18 mouse cellular contexts compared by ENCODE assay signal in the genomic region with DNA sequence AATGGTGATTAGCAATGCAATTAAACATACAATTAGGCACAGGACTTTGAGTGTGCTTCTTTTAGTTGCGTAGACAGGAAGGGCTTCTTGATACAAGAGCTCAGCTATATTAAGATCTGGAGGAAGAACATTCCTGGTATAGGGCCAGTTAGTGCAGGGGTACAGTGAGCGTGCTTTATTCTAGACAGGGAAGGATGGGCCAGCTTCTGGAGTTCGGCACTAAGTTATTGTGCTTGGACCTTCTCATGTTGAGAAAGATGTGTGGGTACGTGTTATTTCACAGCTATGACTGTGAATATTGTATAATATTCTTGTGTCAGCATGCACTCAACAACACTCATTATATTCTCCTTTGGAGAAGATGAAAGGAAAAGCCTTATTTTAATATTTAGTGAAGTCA. TPM values are rescaled to one million over a fixed set of nuclear protein-coding genes. Genes with fewer than 3 reads are reported as not detected.
A peak's percentile ranks its signal among the peaks of the same experiment; 100 is the strongest.
DNase-seq lines count a peak whose midpoint lies in the region; ATAC-seq lines count a peak whose summit lies in the region.
"Had no signal": no experiment of that assay in that cellular context is flagged by ENCODE, and none has a peak within 500 bp of the region (broad histone marks: within the 10 kb centered on the region; RNA-seq: fewer than 3 reads in every experiment).

No protein-coding gene starts in this region.

- H3K27me3 ChIP-seq in intestine, embryonic 14.5 days (replicated peaks; ENCODE audit: control insufficient read depth, insufficient read depth, low read length): no peaks in the 10 kb centered on the region
- no peaks in the 10 kb centered on the region for H3K27me3 ChIP-seq in intestine, embryonic 15.5 days (replicated peaks)
- H3K27me3 ChIP-seq: embryonic facial prominence, embryonic 12.5 days had no signal

- no peaks in the 10 kb centered on the region for H3K36me3 ChIP-seq in intestine, embryonic 14.5 days (ENCODE audit: control insufficient read depth, insufficient read depth, low read length)
- no peaks in the 10 kb centered on the region for H3K36me3 ChIP-seq in intestine, embryonic 15.5 days
- H3K36me3 ChIP-seq: embryonic facial prominence, embryonic 10.5 days; embryonic facial prominence, embryonic 12.5 days had no signal

- 0 out of 2 replicates have a peak, but pooled peaks cover 2% of the 10 kb centered on the region for H3K4me1 ChIP-seq in intestine, embryonic 14.5 days (replicated peaks; ENCODE audit: control insufficient read depth, insufficient read depth, low read length)
- H3K4me1 ChIP-seq in intestine, embryonic 15.5 days (replicated peaks): no peaks in the 10 kb centered on the region

- no peak overlapping the region for H3K27ac ChIP-seq in intestine, embryonic 14.5 days (ENCODE audit: low read depth)
- no peak overlapping the region for H3K27ac ChIP-seq in intestine, embryonic 15.5 days
- H3K27ac ChIP-seq: embryonic facial prominence, embryonic 10.5 days; embryonic facial prominence, embryonic 12.5 days had no signal

- H3K9me3 ChIP-seq in intestine, embryonic 14.5 days (ENCODE audit: control insufficient read depth, low read length): no peaks in the 10 kb centered on the region
- no peaks in the 10 kb centered on the region for H3K9me3 ChIP-seq in intestine, embryonic 15.5 days
- H3K9me3 ChIP-seq: embryonic facial prominence, embryonic 10.5 days; embryonic facial prominence, embryonic 12.5 days had no signal

- ATAC-seq in frontal cortex, adult (ENCODE audit: low TSS enrichment): peak; percentile 79
- no peak for ATAC-seq in intestine, embryonic 14.5 days (replicated peaks; ENCODE audit: low FRiP score, low TSS enrichment, low read depth)
- ATAC-seq in intestine, embryonic 15.5 days: no peak
- ATAC-seq: forebrain, embryonic 14.5 days; forebrain, embryonic 16.5 days had no signal

- WGBS in intestine, embryonic 14.5 days: 92% methylated on average over 4 of the region's 4 CpGs
- WGBS in intestine, embryonic 15.5 days: 94% methylated on average over 4 of the region's 4 CpGs

- H3K4me3 ChIP-seq in intestine, embryonic 14.5 days (ENCODE audit: low read depth, low read length): no peak overlapping the region
- no peak overlapping the region for H3K4me3 ChIP-seq in intestine, embryonic 15.5 days (replicated peaks)
- H3K4me3 ChIP-seq: embryonic facial prominence, embryonic 10.5 days; embryonic facial prominence, embryonic 12.5 days had no signal

- no peak overlapping the region for H3K9ac ChIP-seq in intestine, embryonic 14.5 days (ENCODE audit: low read length)
- H3K9ac ChIP-seq in intestine, embryonic 15.5 days: no peak overlapping the region
- H3K9ac ChIP-seq: embryonic facial prominence, embryonic 12.5 days had no signal

- no peak overlapping the region for H3K4me2 ChIP-seq in intestine, embryonic 14.5 days (ENCODE audit: low read length)
- no peak overlapping the region for H3K4me2 ChIP-seq in intestine, embryonic 15.5 days (replicated peaks)
- H3K4me2 ChIP-seq: embryonic facial prominence, embryonic 12.5 days had no signal

- DNase-seq in frontal cortex, postnatal 25 days (ENCODE audit: low spot score in 2 of 2): no peak
- DNase-seq in intestine, embryonic 14.5 days (ENCODE audit: low spot score): peak; percentile 38
- DNase-seq in brain, adult 2 months (ENCODE audit: low read depth, low spot score): peak; percentile 65
- DNase-seq in thymus, adult 18-20 months: no peak
- DNase-seq: adrenal gland, adult 2 months; adrenal gland, postnatal 10 days; adrenal gland, postnatal 25 days; cerebellum, adult 11-12 months; cerebellum, adult 2 months; cerebellum, adult 9-10 months; cerebellum, postnatal 10 days; cerebellum, postnatal 25 days had no signal

RNA-seq across cellular contexts. Expression of gene Ppm1l, which starts 29.9 kb away (rescaled TPM):
- 7.3 and 8.0 TPM in 2 replicates for polyA plus RNA-seq in intestine, embryonic 14.5 days (2014; fragmentation: Nextera tagmentation; extraction: Ambion mirVana)
- 4.9 and 5.8 TPM in 2 replicates for polyA plus RNA-seq in intestine, embryonic 15.5 days (2015; fragmentation: Nextera tagmentation; extraction: Ambion mirVana)

Comparison
In these comparisons a context has a peak if more than half of its experiments do, and no peak if none do; other contexts are left out.
1. DNase-seq: peak in intestine, embryonic 14.5 days (single experiment) and brain, adult 2 months (single experiment); none in frontal cortex, postnatal 25 days (0 of 2) and thymus, adult 18-20 months (0 of 2).